Mouse (Mus musculus) gastrocnemius, postnatal 4 days (tissue): ENCODE data around the gene Tgfbr3. TPM values are rescaled to one million over a fixed set of nuclear protein-coding genes. Genes with fewer than 3 reads are reported as not detected.
"Not testable (repeated sequence)": the region's sequence is repeated elsewhere in the genome, so short reads cannot be mapped to it uniquely, and the experiment has no call there.

ENCODE experiments used
- DNase-seq, 2 experiments: peaks; one replicate each; pipeline ENCODE4 v3.0.0; 2021 to 2022; ENCODE audit warnings: low spot score in 2 of 2, mixed read lengths in 2 of 2
- total RNA-seq, 2 experiments: library from RNA; stranded (reverse); gene quantifications; 2 replicates each; pipeline ENCODE4 v1.2.3; 2021

Tgfbr3 gene
- total RNA-seq, 2 experiments from 2014 or later: 57.1 to 57.3 TPM

- no peak for DNase-seq
Observed at GRCm38 (mm10) chr5:107243445-107243844, 46.0 kb downstream of the Tgfbr3 start.

GRCm38 (mm10) chr5:107242993-107243392 lies 46.4 kb downstream of the Tgfbr3 start:
- no peak for DNase-seq

- no peak for DNase-seq
Observed at GRCm38 (mm10) chr5:107240276-107240675, 49.2 kb downstream of the Tgfbr3 start.

GRCm38 (mm10) chr5:107237971-107238426 lies 51.4 kb downstream of the Tgfbr3 start:
- no peak for DNase-seq

GRCm38 (mm10) chr5:107236975-107237374 lies 52.5 kb downstream of the Tgfbr3 start:
- no peak for DNase-seq

GRCm38 (mm10) chr5:107236039-107236438 lies 53.4 kb downstream of the Tgfbr3 start:
- DNase-seq: no peak

- no peak for DNase-seq
Observed at GRCm38 (mm10) chr5:107233366-107234354, 55.8 kb downstream of the Tgfbr3 start.

GRCm38 (mm10) chr5:107230189-107230588 lies 59.2 kb downstream of the Tgfbr3 start:
- DNase-seq: no peak

- no peak for DNase-seq
Observed at GRCm38 (mm10) chr5:107229037-107229436, 60.4 kb downstream of the Tgfbr3 start.

- no peak for DNase-seq
Observed at GRCm38 (mm10) chr5:107227580-107227979, 61.8 kb downstream of the Tgfbr3 start.

- no peak for DNase-seq
Observed at GRCm38 (mm10) chr5:107224820-107225417, 64.5 kb downstream of the Tgfbr3 start.

GRCm38 (mm10) chr5:107224151-107224550 lies 65.3 kb downstream of the Tgfbr3 start:
- DNase-seq: no peak

- DNase-seq: not testable (repeated sequence)
Observed at GRCm38 (mm10) chr5:107223483-107223882, 65.9 kb downstream of the Tgfbr3 start.

- DNase-seq: no peak
Observed at GRCm38 (mm10) chr5:107223029-107223428, 66.4 kb downstream of the Tgfbr3 start.

GRCm38 (mm10) chr5:107222670-107223005 lies 66.8 kb downstream of the Tgfbr3 start:
- no peak for DNase-seq

GRCm38 (mm10) chr5:107221892-107222669 lies 67.3 kb downstream of the Tgfbr3 start:
- DNase-seq: peak in 1 of 2 experiments; percentile 56

- DNase-seq: no peak
Observed at GRCm38 (mm10) chr5:107220936-107221335, 68.5 kb downstream of the Tgfbr3 start.

GRCm38 (mm10) chr5:107219883-107220282 lies 69.5 kb downstream of the Tgfbr3 start:
- no peak for DNase-seq

- DNase-seq: no peak
Observed at GRCm38 (mm10) chr5:107219318-107219717, 70.1 kb downstream of the Tgfbr3 start.

GRCm38 (mm10) chr5:107218594-107218993 lies 70.8 kb downstream of the Tgfbr3 start:
- no peak for DNase-seq

GRCm38 (mm10) chr5:107217139-107217538 lies 72.3 kb downstream of the Tgfbr3 start:
- no peak for DNase-seq
